Mouse (Mus musculus): Measurements from ENCODE around the gene Rgma. TPM values are rescaled to one million over a fixed set of nuclear protein-coding genes. Genes with fewer than 3 reads are reported as not detected.

The Rgma gene
- polyA plus RNA-seq, 1 experiment = not detected

DNA sequence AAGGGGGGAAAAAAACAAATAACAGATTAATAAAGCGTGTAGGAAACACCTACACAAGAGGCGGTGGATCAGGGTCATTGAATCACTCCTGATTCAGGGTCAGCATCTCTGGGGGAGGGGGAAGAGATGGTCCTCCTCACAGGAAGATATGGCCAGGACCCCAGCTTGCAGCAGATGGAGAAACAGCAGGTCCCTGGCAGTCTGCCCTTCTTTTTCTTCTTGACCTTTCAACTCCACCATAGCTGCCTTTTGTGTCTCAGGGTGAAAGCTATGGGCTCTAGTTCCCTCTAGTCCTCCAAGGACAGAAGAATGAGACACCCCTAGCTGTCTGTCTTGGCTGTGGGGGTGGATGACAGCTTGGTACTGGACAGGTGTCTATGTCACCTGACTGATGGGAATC, 17.7 kb upstream of the Rgma start:
- no peak for TF ChIP-seq GATA1 (IDR thresholded peaks at IDR 0.05; ENCODE audit: low read length)

DNA sequence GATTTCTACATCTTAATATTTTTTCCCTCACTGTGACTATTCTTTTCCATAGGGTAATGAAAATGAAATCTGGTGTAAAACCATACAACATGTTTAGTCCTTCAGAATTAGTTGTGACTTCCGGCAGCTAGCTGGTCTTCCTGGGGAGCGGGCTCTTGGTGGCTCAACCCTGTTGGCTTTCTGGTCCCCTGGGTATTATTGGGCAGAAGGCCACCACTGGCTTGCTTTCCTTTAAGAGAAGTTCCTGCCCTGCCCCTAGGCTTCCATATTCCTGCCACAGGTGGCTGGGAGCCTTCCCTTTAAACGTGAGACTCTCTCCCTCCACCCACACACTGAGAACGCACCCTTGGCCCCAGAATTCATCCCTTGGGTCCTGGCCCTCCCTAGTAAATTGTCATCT, 9.8 kb upstream of the Rgma start:
- no peak for TF ChIP-seq GATA1 (IDR thresholded peaks at IDR 0.05; ENCODE audit: low read length)

DNA sequence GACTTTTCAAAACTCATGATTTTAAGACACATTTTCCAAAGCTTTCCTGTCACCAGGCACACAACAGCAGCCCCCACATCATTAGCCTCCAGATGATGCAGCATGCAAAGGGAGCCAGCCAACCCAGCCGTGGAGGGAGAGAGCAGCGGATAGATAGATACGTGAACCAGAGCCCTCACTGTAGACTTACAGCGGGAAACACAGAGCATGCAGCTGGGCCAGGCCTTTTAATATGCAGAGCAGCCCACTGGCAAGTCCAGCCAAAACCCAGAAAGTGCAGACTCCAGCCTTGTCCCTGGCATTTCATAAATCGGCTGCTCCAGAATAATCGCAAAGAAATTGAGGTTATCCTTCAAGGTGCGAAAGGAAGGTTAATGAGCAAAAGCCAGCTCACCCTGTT, 9.3 kb upstream of the Rgma start:
- TF ChIP-seq GATA1 (IDR thresholded peaks at IDR 0.05; ENCODE audit: low read length) = no peak

DNA sequence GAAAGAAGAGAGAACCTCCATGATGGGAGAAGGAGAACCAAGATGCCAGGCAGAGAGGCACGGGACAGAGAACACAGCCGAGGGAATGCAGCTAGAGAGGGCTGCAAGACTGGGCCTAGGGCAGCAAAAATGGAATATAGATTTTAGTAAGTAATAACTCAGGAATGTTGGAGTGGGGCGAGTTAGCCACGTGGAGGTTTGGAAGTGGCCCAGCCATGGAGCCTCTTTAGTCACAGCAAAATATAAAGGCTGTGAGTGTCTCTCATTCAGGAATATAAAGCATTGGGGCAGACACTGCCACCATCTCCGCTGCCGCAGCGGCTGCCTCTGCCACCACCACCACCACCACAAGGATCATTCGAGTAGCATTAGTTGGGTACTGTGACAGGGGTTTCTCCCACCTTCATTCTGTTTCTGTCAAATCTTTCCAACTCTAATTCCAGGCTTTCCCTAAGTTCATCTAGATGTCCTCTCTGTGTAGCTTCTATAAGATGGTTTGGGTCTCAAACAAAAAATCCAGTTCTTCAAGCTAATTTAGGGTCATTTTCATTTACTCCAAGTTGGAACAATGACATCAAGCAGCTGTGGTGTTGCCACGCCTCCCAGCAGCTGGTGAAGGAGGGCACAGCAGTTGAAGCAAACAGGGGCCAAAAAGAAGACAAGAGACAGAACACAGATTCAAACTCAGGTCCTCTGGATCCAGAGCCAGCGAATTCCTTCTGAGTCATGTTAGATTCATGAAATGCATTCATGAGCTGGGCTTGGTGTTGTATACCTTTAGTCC, 7.4 kb upstream of the Rgma start:
- TF ChIP-seq GATA1 (IDR thresholded peaks at IDR 0.05; ENCODE audit: low read length) = no peak

DNA sequence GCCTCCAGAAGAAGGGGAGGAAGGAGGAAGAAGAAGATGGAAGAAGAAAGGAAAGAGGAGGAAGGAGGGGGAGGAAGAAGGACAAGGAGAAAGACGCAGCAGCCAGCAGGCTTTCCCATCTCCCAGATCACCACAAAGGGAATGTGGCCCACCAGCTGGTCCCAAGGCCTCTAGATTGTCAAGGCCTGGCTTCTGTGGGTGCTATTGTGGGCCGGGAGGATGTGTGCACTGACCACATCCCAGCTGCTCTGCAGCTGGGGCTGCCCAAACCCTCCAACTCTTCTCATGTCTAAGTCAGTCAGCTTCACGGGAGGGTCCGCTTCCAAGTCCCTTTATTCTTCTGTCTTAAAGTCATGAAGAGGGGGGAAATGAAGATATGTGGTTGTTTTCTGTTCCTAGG, 5.3 kb upstream of the Rgma start:
- TF ChIP-seq GATA1 (IDR thresholded peaks at IDR 0.05; ENCODE audit: low read length) = no peak

DNA sequence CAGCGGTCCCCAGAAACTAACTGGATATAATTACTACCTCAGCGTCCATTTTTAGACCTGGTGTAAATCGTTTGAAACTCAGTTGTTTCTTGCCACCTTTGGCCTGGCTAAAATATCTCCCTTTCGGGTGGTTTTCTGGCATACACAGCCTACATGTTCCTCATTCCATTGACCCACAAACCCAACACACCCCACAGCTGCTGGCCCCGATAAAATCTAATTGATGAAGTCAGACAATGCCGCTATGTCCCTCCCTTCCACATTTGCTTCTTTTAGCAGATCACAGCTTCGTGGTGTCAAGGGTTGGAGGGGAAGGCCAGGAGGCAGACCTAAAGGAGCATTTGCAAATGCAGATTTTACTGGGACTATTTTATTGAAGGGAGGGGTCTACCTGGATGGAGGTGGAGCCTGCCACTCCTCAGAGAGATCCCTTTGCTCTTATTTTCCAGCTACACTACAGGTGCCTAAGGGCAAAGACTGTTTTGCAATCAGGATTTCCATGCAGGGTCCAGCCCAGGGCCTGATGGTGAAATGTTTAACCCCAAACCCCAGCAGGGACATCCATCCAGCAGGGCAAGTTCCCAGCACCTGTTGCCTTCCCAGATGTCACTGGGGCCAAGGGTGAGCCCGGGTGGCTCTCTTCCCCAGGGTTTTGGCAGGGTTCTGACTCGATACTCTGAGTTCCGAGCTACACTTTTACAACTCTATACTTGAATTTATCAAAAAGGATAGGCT, 3.6 kb upstream of the Rgma start:
- no peak for TF ChIP-seq GATA1 (IDR thresholded peaks at IDR 0.05; ENCODE audit: low read length)

DNA sequence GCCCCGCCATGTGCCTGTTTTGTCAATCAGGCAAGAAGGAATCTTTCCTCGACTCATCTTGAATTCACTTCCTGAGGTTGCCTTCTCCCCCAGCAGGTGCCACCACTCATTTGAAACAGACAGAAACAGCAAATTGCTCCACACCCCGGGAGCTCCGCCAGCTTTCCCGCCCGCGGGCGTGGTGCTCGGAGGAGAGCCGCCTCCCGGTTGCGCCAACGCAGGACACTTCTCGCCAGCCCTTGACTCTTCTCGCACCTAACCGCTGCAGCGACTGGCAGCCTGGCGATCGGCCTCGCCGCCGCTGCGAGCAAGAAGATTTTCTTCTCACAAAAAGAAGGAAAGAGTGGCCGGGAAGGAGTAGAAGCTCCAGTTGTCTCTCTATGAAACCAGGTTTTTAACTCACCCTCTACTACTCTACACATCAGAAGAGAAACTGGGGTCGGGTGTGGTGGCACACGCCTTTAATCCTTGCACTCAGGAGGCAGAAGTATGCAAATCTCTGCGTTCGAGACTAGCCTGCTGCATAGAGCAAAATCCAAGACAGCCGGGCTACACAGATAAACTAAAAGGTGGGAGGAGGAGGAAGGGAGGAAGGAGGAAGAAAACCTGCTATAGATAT, 2.8 kb upstream of the Rgma start:
- TF ChIP-seq GATA1 (IDR thresholded peaks at IDR 0.05; ENCODE audit: low read length) = no peak

DNA sequence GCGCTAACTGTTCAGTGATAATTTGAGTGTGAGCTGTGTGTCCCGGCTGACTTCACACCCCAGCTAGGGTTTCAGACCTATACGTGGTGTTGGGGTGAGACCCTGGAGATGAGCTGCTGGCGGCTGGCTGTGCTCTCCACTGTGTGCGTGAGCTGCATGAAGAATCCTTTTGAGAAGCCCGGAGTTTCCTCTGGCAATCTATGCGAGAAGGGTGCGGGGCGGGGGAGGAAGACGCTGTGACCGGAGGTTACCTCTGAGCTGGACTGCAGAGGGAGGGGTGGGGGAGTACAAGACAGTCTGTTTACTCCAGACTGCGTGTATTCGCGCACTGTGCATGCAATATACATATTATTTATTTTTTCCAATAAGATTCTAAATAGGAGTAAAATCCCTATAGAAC, 582 bp upstream of the Rgma start:
- TF ChIP-seq GATA1 (IDR thresholded peaks at IDR 0.05; ENCODE audit: low read length) = no peak

DNA sequence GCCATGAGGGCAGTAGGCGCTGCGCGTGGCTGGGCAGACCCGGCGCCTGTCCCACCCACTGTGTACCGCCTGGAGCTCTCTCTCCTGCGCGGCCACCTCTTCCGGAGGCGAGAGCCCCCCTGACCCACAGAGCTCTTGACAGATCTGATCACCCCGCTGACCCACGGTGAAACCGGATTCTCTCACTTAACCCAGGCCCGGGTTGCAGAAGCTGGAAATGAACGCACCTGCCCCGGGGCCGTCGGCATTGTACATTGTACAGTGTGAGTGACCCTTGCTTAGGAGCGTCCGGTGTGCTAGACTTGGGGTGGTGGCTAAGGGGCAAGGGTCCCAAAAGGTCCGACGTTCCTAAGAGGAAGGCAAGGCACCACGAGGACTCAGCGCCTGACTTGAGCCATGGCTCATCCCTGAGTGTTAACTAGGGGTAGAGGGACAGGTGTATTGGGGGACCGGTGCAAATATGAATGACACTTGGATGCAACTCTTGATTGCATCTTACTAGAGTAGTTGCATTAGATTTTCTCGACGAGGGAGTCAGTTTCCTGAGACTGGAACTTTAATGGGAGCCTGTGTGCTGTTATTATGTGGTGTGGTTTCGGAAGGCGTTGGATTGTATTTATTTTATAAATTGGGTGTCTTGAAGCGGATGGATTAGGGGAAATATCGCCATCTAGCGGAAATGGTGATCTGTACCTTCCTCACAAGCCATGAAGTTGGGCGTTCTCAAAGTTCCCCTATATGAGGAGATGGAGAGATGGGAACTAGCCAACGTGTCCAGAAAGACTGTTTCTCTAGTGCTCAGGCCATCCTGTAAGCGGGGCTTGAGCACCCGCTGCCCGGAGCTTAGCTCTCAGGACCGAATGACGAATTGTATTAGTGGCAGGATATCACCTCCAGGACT, 1.0 kb downstream of the Rgma start:
- TF ChIP-seq GATA1 (IDR thresholded peaks at IDR 0.05; ENCODE audit: low read length) = no peak

DNA sequence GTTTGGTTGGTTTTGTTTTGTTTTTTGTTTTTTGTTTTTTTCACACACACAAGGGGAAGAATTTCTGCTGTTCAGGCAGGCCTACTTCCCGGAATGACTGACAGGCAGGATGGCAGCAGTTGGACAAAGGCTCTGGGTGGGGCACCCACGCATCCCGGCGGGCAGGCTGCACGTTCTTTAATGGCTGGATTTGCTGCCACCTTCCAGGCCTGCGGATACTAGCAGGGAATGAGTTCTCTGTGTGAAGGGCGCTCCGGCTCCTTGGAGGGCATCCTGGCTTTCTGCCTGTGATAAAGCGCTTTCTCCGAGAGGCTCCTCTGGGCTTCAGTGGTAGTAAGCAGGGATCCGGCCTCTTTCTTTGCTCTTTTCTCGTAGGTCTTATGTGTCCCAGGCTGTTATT, 2.0 kb downstream of the Rgma start:
- TF ChIP-seq GATA1 (IDR thresholded peaks at IDR 0.05; ENCODE audit: low read length) = no peak

DNA sequence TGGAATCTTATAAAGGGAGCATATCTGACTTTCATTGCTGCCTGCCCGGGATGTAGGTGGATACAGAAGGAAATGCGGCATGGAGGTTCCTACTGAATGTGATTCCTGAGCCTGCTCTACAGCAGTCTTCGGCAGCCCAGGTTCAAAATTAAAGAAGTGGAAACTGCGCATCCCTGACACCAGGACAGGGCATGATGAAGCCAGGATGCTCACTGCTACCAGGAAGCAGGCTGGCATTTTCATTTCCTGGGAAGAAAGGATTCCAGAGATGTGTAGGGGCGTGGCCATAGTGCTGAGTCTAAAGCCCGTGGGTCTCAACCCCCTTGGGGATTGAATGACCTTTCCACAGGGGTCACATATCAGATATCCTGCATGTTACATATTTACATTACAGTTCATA, 2.7 kb downstream of the Rgma start:
- TF ChIP-seq GATA1 (IDR thresholded peaks at IDR 0.05; ENCODE audit: low read length) = no peak

DNA sequence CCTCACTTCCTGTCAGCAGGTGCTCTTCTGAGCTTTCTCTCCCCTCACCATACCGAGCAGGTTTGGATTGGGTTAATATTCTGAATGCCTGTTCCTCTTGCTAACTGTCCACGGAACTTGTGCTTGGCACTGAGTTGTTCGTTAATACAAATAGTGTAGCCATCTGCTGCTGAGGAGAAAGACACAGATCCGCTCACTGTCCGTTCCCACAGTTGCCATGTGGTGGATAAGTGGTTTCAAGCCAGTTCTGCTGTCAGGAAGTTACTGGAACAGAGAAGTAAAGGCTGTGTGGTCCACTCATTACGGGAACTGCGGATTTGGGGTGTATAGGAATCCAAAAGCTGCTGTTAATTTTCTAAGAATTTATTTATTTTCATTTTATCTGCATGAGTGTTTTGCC, 7.5 kb downstream of the Rgma start:
- TF ChIP-seq GATA1 (IDR thresholded peaks at IDR 0.05; ENCODE audit: low read length) = no peak

DNA sequence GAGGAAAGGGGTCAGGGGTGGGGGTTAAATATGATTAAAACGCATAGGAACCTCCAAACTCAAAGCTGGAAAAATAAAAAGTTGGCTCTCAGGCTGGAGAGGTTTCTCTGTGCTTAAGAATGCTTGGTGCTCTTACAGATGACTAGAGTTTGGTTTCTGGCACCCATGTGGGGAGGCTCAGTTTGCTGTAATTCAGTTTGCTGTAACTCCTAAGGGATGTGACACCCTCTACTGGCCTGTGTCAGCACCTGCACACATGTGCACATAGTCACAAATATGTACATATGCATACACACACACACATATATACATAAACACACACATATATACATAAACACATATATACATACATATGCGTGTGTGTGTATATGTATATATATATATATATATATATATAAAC, 13.6 kb downstream of the Rgma start:
- TF ChIP-seq GATA1 (IDR thresholded peaks at IDR 0.05; ENCODE audit: low read length) = no peak

DNA sequence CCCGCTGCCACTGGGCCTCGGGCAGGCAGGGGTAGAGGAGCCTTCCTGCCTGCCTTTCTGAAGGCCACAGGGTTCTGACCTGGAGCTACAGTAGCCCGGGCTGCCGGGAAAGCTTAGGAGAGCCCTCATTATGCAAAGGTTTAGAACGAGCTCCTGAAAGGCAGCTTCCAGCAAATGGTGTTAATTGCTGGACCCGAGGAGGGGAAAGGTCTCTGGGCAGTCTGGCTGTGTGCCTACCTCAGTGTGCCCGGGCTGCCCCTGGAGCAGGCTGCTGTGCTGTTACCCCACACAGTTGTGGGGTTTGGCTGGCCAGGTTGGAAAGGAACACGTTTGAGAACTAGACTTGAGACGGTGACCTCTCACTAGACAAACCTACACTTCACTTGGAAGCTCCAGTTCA, 14.1 kb downstream of the Rgma start:
- TF ChIP-seq GATA1 (IDR thresholded peaks at IDR 0.05; ENCODE audit: low read length) = no peak

DNA sequence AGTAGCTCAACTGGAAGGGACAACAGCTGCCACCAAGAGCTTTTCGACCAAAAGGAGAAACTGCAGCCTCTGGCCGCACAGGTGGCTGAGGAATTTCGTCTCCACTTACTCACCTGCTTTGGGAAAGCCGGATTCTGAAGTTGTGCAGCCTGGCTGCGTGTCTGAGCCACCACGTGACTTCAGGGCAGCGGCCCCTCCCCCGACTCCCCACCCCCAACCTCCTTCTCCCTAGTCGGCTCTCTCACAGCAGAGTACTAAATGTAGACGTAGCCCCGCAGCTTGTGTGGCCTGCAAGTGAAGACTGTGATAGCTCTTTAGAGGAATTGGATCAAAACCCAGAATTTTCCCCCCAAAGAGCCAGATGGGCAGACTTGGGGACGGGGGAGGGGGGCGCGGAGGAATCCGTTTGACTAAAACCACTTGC, 14.6 kb downstream of the Rgma start:
- TF ChIP-seq GATA1 (IDR thresholded peaks at IDR 0.05; ENCODE audit: low read length) = no peak

Measured in G1E-ER4 (cell line).